Mouse (Mus musculus): ENCODE measurements around the gene Sorl1.
"Not testable (repeated sequence)": the region's sequence is repeated elsewhere in the genome, so short reads cannot be mapped to it uniquely, and the experiment has no call there.

The Sorl1 gene

DNA sequence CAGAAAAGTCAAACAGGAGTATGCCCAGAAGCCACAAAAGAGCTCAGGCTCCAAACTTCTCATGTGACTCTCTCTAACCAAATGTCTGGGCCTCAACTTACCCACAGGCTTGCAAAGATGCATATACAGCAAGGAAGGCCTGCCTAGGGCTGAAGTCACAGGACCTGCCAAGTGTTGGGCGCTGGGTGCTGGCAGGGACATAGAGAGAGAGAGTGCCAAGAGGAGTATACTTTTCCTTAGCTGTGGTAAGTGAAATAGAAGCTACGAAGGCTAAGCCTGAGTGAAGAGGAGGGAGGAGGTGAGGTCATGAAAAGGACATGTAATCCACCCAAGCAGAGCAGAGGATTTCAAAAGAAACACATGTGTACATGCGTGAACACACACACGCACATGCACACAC lies 32.5 kb downstream of the Sorl1 start:
- DNase-seq (ENCODE audit: low read depth), result no peak

GRCm38 (mm10) chr9:42087921-42088320 lies 36.2 kb downstream of the Sorl1 start:
- DNase-seq (ENCODE audit: low read depth), result no peak

- DNase-seq (ENCODE audit: low read depth), result no peak
These were observed 38.1 kb downstream of the Sorl1 start for GRCm38 (mm10) chr9:42085970-42086369.

GRCm38 (mm10) chr9:42083661-42084067 lies 40.4 kb downstream of the Sorl1 start:
- DNase-seq (ENCODE audit: low read depth), result no peak

DNA sequence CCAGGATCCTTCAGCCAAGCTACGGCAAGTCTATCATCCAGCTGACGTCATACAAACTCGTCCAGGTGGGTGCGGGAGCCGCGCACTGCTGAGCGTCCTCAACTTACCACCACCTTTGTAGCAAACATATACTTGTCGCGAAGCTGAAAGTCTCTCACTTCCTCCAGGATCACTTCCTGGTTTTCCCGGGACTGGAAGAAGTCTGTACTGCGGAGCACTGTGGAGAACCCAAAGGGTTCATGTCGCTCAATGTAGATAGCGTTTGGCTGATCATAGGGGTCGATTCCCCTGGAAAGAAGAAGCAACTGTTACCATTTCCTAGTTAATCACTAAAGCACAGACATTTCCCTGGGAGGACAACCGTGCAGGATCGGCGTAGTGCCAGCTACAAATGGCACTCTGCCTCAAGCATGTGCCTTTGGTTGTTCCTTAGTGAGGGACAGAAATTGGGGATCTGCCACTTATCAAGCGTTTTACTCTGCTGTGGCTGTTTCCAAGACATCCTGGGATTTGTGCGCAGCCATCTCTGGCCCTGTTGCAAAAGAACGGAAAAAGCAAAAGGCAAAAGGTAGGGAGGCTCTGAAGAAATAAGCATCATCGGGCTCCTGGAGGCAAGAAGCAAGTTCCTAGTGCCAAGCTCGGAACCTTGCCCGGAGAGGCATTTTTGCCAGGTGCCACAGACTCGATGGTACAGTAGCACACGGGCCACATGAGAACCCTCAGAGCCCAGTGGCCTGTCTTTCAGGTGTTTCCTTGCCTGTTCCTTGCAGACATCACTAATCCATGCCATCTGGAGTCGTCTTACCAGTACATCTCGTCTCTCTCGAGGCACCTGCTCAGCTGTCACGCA lies 42.2 kb downstream of the Sorl1 start:
- no peak for DNase-seq (ENCODE audit: low read depth)

DNA sequence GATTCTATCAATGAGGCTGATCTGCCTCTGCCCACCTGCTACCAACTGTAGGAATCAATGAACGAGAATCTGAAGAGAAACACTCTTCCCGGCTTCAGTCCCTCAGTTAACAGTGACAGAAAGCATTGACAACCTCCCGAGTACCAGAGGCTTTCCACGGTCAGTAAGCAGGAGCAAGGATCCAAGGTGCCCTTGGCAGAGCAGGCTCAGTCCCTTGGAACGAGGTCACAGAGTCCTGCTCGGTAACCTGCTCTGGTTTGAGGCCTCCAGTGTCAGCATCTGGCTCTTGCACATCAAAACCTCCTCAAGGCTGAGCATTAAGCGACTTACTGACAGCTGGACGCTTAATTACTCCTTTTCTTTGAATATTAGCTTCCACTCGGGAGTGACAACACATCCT lies 43.4 kb downstream of the Sorl1 start:
- no peak for DNase-seq (ENCODE audit: low read depth)

DNA sequence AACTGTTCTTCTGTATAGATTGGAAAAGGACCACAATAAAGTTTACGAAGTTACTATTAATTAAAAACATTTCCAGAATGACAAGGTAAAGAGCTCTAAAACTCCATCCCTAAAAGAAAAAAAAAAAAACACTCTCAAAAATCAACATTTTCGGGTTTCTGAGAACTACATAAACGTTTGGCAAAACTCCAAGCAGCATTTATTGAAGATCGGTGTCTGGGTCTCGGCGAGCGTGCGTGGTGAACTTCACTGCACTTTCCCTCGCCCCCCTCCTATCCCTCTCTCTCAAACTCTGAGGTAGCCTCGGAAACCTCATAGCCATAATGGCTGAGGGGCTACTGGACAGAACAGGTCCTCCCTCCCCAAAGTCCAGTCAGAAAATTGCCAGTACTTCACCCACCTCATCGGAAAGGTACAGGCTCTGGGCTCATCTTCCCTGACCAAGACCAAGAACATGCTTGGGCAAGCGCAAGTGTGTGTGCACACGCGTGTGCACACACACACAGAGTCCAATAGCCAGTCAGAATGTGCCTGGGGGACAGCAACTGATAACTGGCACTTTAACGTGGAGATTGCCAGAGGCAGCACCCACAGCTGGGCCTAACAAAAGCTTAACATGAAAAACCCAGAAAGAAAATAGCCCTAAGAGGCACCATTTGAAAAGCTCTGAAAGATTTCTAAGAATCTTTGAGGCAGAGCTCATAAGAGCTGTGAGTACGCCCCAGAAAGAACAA lies 46.8 kb downstream of the Sorl1 start:
- no peak for DNase-seq (ENCODE audit: low read depth)

GRCm38 (mm10) chr9:42076256-42076849 lies 47.7 kb downstream of the Sorl1 start:
- no peak for DNase-seq (ENCODE audit: low read depth)

DNA sequence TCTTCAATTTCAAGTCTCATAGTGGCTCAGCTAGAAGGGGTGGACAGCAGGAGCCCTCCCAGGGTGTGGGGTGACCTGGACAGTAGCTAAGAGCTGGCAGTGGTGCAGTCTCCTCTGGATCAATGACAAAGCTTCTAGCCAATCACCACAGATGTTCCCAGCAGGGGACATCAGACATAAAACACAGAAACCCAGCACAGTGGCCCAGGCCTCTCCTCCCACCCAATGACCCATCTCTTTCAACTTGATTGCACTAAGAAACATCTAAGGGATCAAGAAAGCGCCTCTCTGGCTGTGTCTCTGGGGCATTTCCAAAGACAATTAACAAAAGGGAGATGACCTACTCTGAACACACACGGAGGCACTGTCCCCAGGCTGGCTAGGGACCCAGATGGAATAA lies 48.9 kb downstream of the Sorl1 start:
- no peak for DNase-seq (ENCODE audit: low read depth)

DNA sequence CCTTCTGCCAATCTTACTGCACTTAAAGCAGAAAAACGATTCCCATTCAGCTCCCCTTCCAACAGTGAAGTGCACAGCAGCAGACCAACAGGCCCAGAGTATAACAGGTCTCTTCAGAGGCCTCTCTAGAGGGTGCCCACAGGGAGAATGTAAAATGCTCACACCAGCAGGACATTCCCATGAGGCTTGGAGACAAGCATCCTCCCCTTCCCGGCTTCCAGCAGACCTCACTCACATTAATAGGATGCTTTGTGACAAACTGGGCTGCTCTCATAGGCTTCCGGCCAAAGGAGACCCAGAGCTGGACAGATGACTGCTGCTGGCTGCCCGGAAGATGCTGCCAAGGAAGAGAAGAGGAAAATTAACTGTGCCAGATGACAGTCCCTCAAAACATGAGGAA lies 52.1 kb downstream of the Sorl1 start:
- no peak for DNase-seq (ENCODE audit: low read depth)

GRCm38 (mm10) chr9:42070856-42071255 lies 53.2 kb downstream of the Sorl1 start:
- no peak for DNase-seq (ENCODE audit: low read depth)

DNA sequence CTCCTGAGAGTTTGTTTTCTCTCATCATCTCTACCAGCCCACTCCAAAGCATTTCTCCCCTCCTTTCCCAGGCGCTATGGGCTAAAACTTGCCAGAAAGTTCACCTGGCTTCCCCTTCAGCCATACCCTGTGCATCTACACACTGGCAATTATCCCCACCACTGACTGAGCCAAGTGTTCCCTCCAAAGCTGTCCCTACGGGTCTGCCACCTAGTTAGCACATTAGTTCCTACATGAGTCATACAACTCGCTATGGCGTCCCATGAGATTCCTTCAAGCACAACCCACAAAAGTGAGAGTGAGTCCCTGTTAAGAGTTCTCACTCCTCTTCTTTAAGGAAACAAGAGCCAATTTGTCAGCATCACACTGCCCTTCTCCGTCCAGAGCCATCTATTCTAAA lies 54.6 kb downstream of the Sorl1 start:
- no peak for DNase-seq (ENCODE audit: low read depth)

GRCm38 (mm10) chr9:42067950-42068349 lies 56.1 kb downstream of the Sorl1 start:
- no peak for DNase-seq (ENCODE audit: low read depth)

DNA sequence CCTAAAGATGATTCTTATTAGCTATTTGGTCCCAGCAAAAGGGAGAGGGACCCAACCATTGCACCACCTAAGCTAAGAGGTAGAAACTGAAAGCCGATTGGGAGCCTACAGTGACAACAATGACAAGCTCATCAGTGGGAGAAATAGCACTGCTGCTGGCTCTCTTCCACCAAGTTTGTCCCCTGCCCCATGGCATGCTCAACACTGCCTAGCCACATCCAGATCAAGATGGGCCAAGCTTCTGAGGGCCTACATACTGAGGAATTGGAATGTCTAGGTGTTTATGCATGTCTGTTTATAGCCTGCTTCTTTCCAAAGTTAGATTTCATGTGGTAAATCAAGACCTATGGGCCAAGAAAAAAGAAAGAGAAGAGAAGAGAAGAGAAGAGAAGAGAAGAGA lies 58.3 kb downstream of the Sorl1 start:
- DNase-seq (ENCODE audit: low read depth), result no peak

DNA sequence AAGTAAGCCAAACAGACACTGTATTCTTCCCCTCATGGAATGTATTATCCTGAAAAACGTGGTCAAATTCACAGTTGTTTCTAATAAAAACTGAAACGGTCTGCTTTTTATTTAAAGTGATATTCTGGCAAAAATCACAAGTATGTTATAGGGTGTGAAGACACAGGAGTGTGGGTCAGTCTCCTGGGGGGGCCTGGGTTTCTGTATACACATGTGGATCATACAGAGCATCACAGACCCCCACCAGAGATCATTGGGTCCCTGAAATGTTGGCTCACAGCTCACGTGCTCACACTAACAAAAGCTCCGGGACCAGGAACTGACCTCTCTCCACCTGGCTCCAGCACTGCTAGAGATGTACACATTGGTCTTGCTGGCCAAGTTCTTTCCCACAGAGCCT lies 60.7 kb downstream of the Sorl1 start:
- no peak for DNase-seq (ENCODE audit: low read depth)

GRCm38 (mm10) chr9:42062269-42062668 lies 61.8 kb downstream of the Sorl1 start:
- DNase-seq (ENCODE audit: low read depth), result no peak

DNA sequence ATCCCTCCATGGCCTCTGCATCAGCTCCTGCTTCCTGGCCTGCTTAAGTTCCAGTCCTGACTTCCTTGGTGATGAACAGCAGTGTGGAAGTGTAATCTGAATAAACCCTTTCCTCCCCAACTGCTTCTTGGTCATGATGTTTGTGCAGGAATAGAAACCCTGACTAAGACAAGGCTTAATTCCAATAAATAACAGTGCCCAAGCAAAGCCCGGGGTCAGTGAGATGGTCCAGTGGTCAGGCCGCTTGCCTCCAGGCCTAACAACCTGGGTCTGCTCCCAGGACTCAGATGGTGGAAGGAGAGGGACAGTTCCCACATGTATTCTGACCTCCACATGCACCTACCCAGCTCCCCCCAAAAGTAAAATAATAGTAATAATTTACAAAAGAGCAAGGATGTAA lies 65.1 kb downstream of the Sorl1 start:
- DNase-seq (ENCODE audit: low read depth), result not testable (repeated sequence)

DNA sequence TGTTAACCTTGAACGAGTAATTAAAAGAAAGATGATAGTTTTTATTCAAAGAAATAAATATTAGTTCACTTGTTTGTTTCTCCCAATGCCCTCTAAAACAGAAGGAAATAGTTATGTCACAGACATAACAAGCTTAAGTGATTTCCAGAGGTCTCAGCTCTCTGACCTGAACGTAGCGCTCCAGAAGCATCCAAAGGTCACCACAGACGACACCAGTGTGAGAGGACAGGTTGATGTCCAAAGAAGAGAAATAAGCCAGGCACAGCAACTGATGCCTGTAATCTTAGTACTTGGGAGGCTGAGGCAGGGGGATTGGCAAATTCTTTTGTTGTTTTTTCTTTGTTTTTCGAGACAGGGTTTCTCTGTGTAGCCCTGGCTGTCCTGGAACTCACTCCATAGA lies 67.5 kb downstream of the Sorl1 start:
- no peak for DNase-seq (ENCODE audit: low read depth)

DNA sequence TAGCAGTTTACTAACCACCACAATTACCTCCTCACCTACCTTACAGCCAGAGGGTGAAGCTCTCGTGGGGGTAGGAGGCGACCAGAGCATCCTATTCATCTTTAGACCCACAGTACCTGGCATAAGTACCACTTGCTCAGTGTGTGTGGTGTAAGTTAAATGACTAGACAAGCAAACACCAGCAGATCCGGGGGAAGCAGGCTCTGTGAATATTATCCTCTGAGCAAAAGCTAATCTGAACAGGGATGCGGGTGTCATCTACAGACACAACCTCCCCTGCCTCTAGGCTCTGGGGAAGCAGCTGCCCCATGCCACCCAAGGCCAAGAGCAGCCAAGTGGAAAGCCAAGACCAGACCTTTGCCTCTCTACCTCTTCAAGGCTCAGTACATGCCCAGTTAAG lies 68.7 kb downstream of the Sorl1 start:
- no peak for DNase-seq (ENCODE audit: low read depth)

- DNase-seq (ENCODE audit: low read depth), result no peak
These were observed 69.5 kb downstream of the Sorl1 start for GRCm38 (mm10) chr9:42054339-42055272.

DNA sequence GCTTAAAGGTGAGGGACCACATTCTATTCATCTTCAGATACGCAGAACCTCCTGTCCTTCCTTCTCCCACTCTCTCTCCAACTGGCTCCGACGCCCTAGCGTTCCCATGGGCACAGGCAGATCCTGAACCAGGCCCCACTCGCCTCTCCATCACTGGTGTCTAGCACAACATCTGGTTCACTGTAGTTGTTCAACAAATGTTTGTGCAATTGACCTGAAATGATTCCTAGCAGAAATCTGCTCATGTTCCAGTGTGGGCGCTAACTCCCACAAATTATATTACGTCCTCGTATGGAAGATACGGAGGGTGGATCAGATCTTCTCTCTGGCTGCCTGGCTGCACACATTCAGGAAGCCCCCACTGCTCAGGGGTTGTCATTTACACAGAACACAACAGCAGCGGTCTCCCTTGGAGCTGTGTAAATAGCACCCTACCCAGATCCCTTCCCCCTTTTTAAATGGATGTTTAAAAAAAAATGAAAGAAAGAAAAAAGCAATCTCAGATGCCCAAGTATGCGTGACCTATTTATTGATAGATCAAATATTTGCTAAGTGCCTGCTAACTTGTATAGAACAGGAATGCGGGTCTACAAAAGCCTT lies 70.4 kb downstream of the Sorl1 start:
- no peak for DNase-seq (ENCODE audit: low read depth)

Measured in NIH3T3 (cell line).